Mouse (Mus musculus) T-helper 17 cell (primary cell): Measurements from ENCODE around the gene Ablim2.

ENCODE experiments used
- in situ Hi-C, 2 experiments: fragments of 300-600 bp; cut with MboI, MseI; formaldehyde crosslinking; loops; 1 replicate in 1 of 2; 2 replicates in 1 of 2; pipeline ENCODE4 v1.15.1; 2025; ENCODE audit warnings: high pct_unique_total_duplicates in 2 of 2

Gene Ablim2

DNA sequence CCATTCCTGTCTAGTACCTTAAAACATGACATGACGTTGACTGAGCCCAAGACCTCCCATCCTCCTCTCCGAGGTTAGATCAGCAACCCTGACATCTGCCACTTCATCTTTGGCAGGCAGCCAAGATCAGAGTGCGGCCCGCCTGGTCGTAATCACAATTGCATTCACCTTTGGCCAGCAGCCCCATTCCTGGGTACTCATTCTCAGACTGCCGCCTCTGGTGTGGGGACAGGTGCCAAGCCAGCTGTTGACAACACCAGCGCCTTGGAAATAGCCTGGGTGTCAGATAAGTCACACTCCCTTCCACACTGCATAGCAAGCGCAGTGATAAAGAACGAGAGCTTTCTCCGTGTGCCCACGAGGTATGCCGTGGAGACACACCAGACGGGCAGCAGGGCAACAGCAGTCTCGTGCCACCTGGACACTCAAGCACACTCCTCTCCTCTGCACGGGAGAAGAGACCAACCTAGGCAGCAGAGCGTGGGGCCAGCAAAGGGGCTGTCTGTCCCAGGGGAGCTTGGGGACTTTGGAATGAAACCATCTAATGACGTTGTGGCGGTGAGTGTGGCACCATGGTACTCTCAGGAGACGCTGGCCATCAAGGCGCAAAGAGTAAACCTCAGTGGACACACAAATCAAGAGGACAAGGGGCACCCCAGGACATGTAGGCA, 20.3 kb upstream of the Ablim2 start:
- in situ Hi-C loops = no loop called here

DNA sequence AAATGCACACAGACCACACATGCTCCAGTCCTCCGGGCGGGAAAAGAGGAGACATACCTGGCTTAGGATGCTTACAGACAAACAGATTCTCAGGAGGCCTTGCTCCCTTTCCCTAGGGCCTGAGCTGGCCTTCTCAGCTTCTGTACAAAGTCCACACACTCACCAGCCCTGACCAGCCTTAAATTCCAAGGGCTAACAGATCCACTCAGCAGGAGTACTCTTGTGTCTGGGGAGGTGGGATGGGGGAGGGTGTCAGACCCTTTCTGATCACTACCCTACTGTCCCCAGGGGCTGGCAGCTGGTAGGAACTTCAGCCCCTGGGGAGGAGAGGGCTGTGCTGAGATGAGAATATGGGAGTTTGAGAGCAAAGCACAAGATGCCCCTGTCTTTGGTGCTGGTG, 18.7 kb upstream of the Ablim2 start:
- in situ Hi-C loops = no loop called here

DNA sequence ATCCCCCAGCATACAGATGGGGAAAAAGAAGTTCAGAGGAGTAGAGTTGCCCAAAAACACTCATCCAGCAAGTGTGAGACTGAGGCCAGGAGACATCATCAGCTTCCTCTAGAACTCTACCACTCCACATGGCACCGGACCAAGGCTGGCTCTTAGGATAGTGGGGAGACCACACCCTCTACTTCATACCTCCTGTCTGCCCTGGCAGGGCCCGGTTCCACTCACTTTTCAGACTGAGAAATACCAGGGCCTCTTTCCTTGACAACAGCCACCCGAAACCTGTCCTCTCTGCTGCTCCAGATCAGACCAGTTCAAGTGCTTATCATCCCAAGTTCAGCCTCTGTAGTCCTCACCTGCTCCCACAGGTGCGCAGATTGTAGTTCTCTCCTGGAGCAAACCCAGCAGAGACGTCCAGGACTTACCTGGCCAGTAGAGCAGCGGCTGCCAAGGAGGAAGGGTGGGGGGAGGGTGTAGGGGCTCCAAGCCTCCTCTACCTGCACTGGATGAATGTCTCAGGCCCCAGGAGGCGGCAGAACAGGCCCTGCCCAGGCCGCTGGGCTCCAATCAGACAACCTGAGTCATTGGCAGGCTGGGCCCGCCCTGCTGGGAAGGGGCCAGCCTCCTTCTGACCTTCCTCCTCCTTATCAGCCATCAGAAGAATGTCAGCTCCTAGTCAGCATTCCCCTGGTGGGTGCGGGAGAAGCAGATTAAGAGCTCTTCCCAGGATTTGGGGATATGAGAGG, 18.0 kb upstream of the Ablim2 start, which contains the start of gene Sh3tc1:
Gene Sh3tc1 (minus strand): TSS at position 452 of the 743 bp plus-strand sequence.
- in situ Hi-C loops = no loop called here

DNA sequence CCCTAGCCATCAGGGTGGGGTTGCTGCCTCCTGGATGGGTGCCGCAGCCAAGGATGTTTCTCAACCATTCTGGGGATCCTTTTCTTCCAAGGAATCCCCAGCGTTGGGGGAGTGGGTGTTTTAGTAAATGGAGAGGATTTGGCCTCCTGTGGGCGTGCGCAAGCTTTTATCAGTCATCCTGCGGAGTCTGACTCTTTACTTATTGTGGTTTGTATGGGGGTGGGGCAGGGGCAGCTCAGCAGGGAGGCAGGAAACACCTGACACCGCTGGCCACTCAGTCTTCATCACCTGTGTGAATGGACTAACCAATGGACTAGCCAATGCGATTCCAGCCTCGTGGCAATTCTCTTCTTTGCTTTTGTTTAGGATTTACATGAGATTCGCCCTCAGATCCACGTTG, 17.0 kb upstream of the Ablim2 start:
- in situ Hi-C loops = no loop called here

DNA sequence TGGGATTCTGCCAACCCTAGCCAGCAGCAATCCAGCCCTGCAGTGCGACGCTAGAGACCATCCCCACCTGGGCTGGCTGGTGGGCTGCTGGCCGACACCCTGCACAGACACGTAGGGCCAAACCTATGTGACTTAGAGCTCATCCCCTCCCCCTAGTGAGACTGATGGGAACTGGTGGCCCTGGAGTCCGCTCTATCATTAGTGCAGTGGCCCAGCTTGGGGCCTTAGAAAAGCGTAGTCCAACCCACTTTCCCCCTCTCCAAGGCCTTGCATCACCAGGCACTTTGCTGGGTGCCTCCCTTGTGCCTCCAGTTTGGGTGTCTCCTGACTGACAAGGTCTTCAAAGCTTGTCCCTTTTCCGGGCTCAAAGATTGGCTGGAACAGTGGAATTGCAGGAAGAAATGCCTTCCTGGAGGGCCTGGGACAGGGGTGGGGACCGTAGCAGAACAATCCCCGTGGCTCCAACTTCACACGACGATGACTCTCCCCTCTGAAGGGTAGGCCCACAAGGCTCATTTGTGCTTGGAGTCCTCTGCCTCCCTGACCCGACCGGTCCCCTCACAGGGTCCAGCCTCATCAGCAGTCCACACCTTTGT, 16.4 kb upstream of the Ablim2 start:
- in situ Hi-C loops = no loop called here

DNA sequence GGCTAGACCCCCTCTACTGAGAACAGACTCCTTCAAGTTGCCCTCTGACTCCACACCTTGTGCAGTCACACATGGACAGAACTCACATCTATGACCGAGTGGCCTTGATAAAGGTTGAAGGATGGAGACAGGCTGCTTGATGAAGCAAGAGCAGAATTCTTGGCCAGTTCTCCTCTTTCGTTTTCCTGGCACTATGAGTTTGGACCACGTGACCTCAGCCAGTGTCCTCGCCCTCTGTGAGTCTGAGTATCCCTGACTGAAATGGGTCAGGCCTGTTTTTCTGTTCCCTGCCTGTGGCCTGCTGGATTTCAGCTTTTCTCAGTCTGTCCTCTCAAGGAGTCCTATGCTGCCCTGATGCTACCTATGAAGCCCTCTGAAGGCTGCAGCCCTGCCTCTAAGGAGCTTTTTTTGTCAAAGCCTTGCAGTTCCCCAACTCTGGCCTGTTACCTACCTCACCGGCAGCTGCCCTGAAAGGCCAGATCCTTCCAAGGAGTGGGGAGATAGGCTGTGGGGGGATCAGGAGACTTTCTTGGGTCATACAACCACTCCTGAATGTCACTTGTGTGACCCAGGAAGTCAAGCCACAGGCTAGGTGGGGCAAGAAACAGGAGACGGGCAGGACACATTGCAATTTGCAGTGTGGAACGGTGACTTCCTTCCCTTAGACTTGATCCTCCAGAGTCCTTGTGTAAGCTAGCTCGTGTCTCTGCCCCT, 14.3 kb upstream of the Ablim2 start:
- in situ Hi-C loops = no loop called here

DNA sequence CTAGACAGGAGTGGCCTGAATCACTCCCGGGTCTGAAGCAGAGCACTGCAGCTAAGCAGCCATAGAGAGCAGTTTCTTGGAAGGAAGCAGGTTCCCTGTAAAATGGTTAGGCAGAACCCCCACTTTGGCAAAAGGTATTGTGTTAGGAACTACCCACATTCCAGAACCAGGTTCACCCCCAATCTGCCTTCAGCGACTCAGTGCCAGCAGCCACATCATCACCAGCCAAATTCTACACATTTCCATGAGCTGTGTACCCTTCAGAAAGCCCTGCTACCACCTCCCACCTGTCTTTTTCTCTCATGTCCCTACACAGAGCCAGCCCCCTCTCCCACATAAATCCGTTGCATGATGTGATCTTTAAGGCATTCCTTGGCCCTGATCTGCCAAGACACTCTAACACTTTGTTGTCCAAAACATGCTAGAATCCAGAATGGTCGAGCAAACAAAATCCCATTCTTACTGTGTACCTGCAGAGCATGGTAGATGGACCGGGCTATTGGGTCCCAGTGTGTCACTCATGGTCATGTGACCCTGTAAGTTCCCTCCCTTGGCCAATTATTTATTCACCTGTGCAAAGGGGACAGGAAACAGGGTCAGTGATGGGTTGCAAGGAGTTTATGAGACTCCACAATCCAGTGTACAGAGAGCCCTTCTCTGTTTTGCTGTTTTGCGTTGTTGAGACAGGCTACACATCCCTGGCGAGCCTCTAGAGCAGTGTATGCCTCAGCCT, 13.5 kb upstream of the Ablim2 start:
- in situ Hi-C loops = no loop called here

DNA sequence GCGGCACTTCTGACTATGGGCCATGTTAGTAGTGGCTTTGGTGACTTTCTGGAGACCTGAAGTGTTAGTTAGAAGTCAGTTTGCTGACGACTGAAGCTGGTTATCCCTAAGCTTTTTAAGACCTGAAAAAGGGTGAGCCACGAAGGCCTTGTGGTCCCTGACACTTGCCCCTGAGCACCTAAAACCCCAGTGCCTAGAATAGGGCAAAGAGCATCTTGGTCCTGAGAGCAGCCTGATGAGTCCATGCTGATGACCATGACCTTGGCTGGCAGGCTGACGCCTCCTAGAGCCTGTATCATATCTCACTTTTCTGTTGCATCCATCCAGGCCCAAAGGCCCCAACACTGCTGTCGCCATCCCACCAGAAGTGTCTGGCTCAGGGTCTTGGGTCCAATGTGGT, 12.3 kb upstream of the Ablim2 start:
- in situ Hi-C loops = no loop called here

DNA sequence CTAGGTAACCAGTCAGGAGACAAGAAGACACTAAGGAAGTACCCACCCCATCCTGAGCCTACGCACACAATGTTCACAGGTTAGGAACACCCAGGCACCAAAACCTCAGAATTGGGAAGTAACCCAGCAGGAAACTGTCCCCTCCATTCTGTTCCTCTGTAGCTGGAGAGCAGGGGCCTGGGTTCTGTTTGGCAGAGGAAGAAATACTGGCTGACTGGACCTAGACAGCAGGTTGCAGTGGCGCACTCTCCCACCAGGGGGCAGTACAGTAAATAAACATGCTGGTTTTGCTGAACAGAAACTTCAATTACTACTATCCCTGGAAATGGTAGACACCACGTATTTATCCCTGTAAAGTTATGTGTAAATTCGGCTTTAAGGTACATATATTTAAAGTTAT, 10.8 kb upstream of the Ablim2 start:
- in situ Hi-C loops = no loop called here

DNA sequence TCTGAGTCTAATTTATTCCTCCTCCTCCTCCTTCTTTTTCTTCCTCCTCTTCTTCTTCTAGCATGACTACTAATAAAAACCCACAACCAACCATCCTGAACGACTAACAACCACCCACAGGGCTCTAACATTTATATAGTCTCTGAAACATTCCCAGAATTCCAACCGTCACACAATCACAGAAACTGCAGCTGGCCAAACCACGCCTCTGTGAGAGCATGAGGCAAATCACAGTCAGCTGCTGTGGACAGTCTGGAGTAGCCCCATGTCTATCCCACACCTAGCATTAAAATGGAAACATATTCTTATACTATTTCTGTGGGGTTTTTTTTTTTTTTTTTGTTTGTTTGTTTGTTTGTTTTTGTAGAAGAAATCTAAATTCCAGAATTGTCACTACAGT, 8.3 kb upstream of the Ablim2 start:
- in situ Hi-C loops = no loop called here

DNA sequence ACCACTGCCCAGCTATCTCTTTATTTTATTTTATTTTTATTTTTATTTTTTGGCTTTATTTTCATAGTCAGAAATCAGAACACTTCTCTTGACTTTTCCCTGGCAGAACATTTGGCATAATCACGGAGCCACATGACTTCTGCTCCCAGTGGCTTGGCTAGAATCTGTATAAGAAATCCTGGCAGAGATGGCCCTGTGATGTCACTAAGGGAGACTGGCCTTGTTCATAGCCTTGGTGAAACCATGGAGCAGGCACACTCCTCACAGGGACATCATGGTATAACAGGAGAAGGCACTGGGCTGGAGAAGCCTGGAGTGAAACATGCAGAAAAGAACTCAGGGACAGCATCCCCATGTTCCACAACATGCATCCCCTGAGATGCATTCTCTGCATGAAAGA, 7.7 kb upstream of the Ablim2 start:
- in situ Hi-C loops = loop anchor here in 1 of 2 experiments (25.0 kb wide), 1 partner anchor 112 kb away; no protein-coding TSS in a partner anchor

DNA sequence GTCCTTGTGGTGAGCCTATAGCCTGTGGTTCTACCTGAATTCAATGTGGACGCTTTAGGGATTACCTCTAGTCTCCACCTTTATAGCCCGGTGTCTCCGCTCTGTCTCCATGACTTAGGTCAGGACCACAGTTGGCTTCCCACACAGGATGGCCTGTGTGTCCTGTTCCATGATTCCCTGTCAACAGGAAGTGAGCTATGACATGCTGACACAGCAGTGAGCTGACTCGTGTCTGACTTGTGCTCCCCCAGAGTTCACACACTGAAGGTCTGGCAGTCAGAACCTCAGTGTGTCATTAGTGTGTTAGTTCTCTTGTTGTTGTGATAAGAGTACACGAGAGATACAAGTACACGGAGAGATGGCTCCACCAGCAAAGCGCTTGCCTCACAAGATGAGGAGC, 6.7 kb upstream of the Ablim2 start:
- in situ Hi-C loops = loop anchor here in 1 of 2 experiments (25.0 kb wide), 1 partner anchor 111 kb away; no protein-coding TSS in a partner anchor

DNA sequence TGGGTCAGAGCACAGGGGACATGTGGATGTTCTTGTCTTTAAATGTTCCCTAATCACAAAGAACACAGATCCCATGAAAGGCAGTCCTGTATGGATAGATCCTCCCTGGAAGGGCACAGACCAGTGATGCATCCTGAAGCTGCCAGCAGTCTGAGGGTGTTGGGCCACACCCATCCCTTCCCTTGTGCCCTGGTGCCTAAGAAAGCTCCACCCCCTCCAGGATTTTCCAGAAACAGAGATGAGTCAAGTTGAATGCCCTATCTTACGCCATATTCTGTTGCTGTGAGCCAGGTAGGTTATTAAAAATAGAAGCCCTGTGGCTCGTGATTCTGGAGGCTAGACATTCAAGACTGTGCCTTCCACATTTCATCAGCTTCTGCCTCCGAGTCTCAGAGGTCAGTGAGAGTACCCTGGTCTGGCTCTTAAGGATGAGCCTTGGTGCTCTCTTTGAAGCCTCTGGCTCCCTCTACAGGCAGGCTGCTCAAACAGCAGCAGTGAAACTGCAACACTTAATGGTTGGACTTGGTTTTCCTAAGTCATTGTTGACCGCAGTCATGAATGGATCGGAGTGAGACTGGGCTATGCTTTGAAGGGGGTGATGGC, 2.4 kb upstream of the Ablim2 start:
- in situ Hi-C loops = loop anchor here in 1 of 2 experiments (25.0 kb wide), 1 partner anchor 107 kb away; no protein-coding TSS in a partner anchor

DNA sequence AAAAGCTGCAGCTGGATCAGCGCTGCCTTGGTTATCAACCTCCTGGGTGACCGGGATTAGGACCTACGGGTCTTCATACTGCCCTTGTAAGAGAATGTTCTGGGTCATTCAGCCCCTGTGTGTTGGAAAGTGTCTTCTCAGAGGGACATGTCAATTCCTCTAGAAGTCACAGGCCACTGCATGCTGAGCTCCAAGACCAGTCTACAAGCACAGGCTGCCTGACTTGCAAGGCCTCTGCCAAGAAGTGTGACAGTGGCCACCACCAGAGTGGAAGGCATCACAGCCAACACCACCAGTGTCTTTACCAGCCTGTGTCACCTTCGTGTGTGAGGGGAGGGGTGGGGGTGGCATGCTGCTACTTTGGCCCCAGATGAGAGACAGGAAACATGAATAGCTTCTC, 1.7 kb upstream of the Ablim2 start:
- in situ Hi-C loops = loop anchor here in 1 of 2 experiments (25.0 kb wide), 1 partner anchor 106 kb away; no protein-coding TSS in a partner anchor

DNA sequence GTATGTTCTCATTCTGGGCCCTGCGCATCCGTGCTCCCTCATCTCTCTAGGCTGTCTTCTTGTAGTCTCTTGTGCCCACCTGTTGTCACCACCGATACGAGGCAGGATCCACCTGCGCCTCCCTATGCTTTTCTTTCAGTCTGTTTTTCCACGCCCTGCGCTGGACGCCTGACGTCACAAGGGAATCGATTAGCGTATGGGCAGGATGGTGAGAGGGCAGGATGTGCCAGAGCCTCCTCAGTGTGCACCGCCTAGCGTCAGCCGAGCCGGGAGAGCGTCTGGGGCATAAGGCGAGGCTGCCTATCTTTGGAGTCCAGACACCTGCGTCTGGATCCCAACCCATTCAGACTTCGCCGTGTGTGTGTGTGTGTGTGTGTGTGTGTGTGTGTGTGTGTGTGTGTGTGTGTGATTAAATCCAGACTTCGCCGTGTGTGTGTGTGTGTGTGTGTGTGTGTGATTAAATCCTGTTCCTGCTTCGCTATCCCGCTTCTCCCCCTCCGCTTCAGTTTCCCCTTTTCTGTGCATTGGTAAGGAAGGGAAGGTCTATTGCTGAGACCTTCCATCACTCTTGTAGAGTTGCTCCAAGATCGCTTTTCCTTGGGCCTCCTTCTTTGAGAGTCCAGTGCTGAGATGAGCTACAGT, 562 bp upstream of the Ablim2 start:
- in situ Hi-C loops = loop anchor here in 1 of 2 experiments (25.0 kb wide), 1 partner anchor 105 kb away; no protein-coding TSS in a partner anchor

DNA sequence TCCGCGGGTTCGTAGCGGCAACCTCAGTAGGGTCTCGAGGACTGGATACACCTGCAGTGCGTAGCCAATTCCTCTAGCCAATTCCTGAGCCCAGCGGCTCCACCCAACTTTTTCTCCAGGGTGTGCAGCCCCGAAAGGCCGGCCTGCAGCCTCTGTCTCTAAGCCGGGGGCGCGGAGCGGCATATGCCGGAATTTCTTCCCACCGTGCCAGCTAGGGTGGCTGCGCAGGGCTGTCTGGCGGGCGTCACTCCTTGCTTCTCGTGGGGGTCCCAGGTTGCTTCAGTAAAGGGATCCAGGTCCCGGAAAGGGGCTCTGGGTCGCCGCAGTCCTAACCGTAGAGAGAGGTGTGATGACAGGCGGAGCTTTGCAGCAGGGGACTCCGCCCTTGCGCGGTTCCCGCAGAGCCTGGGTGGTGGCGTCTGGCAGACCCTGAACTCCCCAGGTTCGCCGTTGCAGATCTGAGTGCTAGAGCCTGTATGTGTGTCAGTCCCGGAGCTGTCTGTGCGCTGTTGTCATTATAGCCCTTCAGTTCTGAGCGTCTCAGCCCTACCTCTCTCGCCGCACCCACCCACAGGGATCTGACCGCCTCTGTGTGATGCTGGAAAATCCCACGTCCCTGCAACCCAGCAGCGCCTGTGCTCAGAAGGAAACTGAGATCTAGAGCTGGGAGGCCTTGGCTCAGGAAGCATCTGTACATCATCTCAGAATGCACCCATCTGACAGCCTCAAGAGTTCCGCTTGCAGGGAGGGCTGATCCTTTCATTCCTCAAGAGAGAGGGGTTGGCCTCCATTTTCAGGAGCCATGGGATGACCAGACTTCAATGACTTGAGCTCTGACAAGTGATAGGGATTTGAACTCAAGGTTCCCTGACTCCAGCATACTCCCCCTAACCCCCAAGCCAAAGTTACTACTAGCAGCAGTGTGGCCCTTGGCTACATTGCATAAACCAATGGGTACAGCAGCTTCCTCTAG, 687 bp downstream of the Ablim2 start:
- in situ Hi-C loops = loop anchor here in 1 of 2 experiments (25.0 kb wide), 1 partner anchor 104 kb away; no protein-coding TSS in a partner anchor

DNA sequence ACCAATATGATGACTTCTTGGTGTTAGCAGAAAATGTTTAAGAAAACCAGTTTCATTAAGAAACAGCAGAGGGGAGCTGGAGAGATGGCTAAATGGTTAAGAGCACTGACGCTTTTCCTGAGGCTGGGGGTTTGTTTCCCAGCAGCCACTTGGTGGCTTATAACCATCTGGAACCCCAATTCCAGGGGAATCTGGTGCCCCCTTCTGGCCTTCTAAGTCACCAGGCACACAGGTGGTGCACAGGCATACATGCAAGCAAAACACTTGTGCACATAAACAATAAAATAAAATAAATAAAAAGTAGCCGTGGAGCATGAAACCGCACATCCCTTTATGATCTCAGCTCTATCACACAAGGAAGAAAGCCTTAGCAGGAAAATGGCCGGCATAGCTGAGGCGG, 3.6 kb downstream of the Ablim2 start:
- in situ Hi-C loops = loop anchor here in 1 of 2 experiments (25.0 kb wide), 1 partner anchor 101 kb away; no protein-coding TSS in a partner anchor

DNA sequence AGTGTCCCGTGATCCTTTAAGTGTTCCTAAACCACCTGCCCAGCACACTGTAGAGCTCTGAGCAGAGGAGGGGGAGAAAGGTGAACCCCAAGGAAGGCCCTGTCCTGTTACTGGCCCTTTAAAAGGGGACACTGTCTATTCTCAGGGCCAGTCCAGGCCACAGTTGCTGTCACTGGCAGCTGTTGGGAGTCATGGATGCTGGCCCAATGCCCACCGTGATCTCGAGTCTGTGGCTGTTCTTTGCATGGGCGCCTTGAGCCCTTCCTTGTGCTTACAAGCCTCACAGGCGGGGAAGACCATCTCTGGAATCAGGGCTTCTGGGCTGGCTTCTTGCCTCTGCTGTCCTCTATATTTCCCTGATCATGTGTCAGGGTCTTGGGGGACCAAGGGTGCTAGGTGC, 4.7 kb downstream of the Ablim2 start:
- in situ Hi-C loops = loop anchor here in 1 of 2 experiments (25.0 kb wide), 1 partner anchor 100 kb away; no protein-coding TSS in a partner anchor

DNA sequence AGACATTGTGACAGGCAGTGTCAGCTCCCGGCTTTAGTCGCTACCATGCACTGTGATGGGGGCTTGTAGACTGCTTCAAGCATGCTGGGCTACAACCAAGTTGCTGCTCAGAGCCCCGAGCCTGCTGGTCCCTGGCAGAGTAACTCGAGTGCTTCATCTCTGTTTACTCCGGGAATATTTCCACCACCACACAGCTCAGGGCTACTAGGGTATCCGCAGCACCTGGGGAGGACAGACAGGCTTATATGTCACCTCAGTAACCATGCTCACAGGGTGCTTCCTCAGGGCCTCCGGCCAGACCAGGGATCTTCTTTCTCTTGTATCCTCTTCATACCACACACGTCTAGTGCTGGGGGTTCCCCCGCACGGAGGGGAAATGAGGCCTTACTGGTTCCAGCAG, 5.2 kb downstream of the Ablim2 start:
- in situ Hi-C loops = loop anchor here in 1 of 2 experiments (25.0 kb wide), 1 partner anchor 99 kb away; no protein-coding TSS in a partner anchor
